Mouse (Mus musculus): ENCODE results near the gene H2afv.

Gene H2afv

GRCm38 (mm10) chr11:6444077-6444853 lies at the start of gene H2afv:
H2afv (minus strand) TSS chr11:6444443.
- WGBS = under 1% methylated on average over 79 of the region's 80 CpGs

- 48% methylated on average over 6 of the region's 6 CpGs for WGBS
Measured at GRCm38 (mm10) chr11:6489691-6490503, 45.7 kb upstream of the H2afv start.

- 77% methylated on average over 7 of the region's 7 CpGs for WGBS
Measured at GRCm38 (mm10) chr11:6489257-6489656, 45.0 kb upstream of the H2afv start.

GRCm38 (mm10) chr11:6488041-6488684 lies 43.9 kb upstream of the H2afv start:
- WGBS = 97% methylated on average over 5 of the region's 5 CpGs

- WGBS = 57% methylated on average over 7 of the region's 7 CpGs
Measured at GRCm38 (mm10) chr11:6487496-6487895, 43.3 kb upstream of the H2afv start.

GRCm38 (mm10) chr11:6486916-6487315 lies 42.7 kb upstream of the H2afv start:
- 68% methylated on average over 6 of the region's 6 CpGs for WGBS

- WGBS = 47% methylated on average over 3 of the region's 3 CpGs
Measured at GRCm38 (mm10) chr11:6484244-6484959, 40.2 kb upstream of the H2afv start.

GRCm38 (mm10) chr11:6483103-6483502 lies 38.9 kb upstream of the H2afv start:
- 98% methylated on average over 2 of the region's 2 CpGs for WGBS

- WGBS = 49% methylated on average over 6 of the region's 6 CpGs
Measured at GRCm38 (mm10) chr11:6481669-6482185, 37.5 kb upstream of the H2afv start.

GRCm38 (mm10) chr11:6480681-6481405 lies 36.6 kb upstream of the H2afv start:
- 54% methylated on average over 13 of the region's 13 CpGs for WGBS

GRCm38 (mm10) chr11:6480191-6480590 lies 35.9 kb upstream of the H2afv start:
- WGBS = 83% methylated on average over 7 of the region's 7 CpGs

- 74% methylated on average over 2 of the region's 2 CpGs for WGBS
Measured at GRCm38 (mm10) chr11:6479231-6479630, 35.0 kb upstream of the H2afv start.

GRCm38 (mm10) chr11:6477350-6477749 lies 33.1 kb upstream of the H2afv start:
- WGBS = 91% methylated on average over 1 of the region's 1 CpGs

GRCm38 (mm10) chr11:6476876-6477275 lies 32.6 kb upstream of the H2afv start:
- WGBS = 64% methylated on average over 6 of the region's 6 CpGs

- WGBS = 5% methylated on average over 72 of the region's 76 CpGs
Measured at GRCm38 (mm10) chr11:6475867-6476484, 31.7 kb upstream of the H2afv start, which contains the start of gene Purb. Purb (minus strand) TSS chr11:6475917.

- WGBS = under 1% methylated on average over 109 of the region's 109 CpGs
Measured at GRCm38 (mm10) chr11:6474874-6475731, 30.9 kb upstream of the H2afv start.

GRCm38 (mm10) chr11:6474381-6474780 lies 30.1 kb upstream of the H2afv start:
- 13% methylated on average over 6 of the region's 6 CpGs for WGBS

- WGBS = 0% methylated on average over 1 of the region's 1 CpGs
Measured at GRCm38 (mm10) chr11:6471493-6471892, 27.2 kb upstream of the H2afv start.

GRCm38 (mm10) chr11:6471054-6471453 lies 26.8 kb upstream of the H2afv start:
- 24% methylated on average over 2 of the region's 2 CpGs for WGBS
